Mouse (Mus musculus) kidney, postnatal 4 days (tissue): Measurements from ENCODE around the gene Cyp4f18.
"Not testable (repeated sequence)": the region's sequence is repeated elsewhere in the genome, so short reads cannot be mapped to it uniquely, and the experiment has no call there.

ENCODE experiments used
- DNase-seq, 2 experiments: peaks; one replicate each; pipeline ENCODE4 v3.0.0; 2021; ENCODE audit warnings: mixed read lengths in 2 of 2

Cyp4f18 gene

DNA sequence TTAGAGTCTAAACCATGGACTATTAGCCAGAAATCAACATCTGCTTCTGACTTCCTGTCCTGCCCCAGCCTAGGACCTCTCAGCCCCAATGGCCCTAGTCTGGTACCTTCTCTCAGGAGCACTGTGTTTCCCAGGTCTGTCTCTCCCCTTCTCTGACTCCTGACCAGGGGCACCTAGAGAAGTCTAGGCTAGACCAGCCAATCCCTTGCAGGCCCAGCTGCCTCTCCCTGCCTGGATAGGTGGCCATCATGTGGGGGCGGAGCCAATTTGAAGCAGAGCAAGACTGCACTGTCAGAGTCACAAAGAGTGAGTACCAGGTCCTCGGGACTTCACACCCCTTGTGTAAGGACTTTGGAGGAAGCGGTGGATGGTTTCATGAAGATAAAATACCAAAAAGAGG, at the start of gene Cyp4f18:
Gene Cyp4f18, minus strand, starts transcription at position 154 of the 400 bp plus-strand sequence.
- DNase-seq = peak in 1 of 2 experiments; percentile 26

DNA sequence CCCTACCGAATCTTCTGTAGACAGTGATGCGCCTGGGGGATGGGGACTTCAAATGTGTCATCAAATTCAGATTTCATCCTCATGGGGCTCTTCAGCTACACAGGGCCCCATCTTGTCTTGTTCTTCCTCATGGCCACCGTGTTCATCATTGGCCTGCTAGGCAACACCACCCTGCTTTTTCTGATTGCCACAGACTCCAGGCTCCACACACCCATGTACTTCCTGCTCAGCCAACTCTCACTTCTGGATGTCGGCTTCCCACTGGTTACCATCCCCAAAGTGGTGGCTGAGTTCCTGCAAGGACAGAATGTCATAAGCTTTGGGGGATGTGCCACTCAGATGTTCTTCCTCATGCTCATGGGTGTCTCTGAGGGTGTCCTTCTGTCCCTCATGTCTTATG, 48.2 kb upstream of the Cyp4f18 start:
- DNase-seq = not testable (repeated sequence)

DNA sequence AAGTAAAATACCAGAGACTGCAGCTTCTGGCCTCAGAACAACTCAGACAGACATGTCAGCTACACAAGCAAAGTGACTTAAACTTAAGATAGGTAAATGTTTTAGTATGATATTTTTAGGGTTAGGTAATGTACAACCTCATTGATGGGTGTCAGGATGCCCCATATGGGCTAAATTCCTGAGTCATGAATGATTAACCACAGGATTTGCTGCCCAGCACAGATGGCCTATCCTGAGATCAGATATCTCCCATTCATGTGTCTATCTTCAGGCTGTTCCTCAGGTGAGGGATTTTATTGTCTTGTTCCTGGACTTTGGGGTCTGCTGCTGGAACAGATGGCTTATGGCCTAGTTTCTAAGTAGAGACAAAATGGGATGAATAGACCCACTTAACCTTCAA, 45.2 kb upstream of the Cyp4f18 start:
- DNase-seq = not testable (repeated sequence)

DNA sequence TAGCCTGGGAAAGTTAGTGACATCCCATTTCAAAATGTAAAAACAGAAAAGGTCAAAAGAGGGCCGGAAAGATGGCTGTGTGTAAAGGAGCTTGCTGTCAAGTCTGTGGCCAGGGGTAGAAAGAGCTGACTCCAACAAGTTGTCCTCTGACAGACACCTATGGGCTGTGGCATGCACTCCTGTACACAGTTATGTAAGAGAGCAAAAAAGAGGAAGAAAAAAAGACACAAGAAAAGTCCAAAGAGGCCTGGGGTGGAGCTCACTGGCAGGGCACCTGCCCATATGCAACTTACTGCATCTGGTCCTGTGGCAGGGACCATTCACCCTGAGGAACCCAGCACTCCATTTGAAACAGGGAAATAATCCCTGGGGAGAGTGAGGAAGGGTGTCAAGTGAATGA, 33.1 kb upstream of the Cyp4f18 start:
- DNase-seq = no peak

DNA sequence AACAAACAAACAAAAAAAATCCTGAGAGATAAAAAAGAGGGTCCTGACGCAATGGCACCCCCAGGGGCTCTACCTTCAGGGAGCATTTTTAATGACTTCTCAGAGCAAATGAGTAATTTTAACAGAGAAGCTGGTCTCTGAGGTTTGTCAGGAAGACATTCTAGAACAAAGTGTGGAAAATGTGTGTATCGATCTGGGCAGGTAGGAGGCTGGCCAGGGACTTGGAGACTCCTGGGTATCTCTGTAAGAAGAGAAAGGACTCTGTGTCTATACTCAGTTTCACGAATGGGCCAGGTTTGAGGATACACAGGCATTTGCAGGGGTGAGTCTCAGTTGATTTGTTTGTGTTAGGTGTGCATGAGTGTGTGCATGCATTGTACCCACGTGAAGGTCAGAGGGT, 31.5 kb upstream of the Cyp4f18 start, which contains the start of gene Olfr372:
Gene Olfr372, plus strand, starts transcription at position 301 of the 400 bp plus-strand sequence.
- not testable (repeated sequence) for DNase-seq

DNA sequence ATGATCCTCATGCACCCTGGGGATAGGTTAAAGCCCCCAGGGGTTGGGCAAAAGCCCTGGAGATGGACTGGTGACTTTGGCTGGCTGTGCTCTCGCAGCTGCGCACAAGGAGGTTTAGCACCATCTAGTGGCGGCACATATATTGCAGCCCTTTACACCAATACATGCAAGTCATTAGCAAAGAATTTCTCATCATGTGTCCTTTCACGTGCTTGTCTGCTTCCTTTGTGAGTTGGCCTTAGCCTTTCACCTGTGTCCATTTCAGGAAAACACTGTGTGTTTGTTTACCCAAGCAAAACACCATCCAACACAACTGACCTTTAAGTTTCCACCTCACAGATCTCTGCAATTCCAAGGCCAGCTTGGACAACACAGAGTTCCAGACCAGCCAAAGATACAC, 23.5 kb upstream of the Cyp4f18 start:
- peak; percentile 65 to 68 for DNase-seq

DNA sequence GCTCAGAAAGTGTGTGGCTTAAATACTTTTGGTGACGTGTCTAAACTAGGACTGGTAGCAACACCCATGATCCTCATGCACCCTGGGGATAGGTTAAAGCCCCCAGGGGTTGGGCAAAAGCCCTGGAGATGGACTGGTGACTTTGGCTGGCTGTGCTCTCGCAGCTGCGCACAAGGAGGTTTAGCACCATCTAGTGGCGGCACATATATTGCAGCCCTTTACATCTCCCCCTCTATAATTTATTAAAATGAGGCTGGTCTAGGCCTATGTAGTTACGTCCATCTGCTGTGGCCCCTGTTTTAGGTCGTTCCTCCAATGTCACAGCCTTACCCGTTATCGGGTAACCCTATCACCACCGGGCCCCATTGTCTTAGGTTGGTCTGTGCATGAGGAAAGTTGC, 15.5 kb upstream of the Cyp4f18 start:
- not testable (repeated sequence) for DNase-seq

DNA sequence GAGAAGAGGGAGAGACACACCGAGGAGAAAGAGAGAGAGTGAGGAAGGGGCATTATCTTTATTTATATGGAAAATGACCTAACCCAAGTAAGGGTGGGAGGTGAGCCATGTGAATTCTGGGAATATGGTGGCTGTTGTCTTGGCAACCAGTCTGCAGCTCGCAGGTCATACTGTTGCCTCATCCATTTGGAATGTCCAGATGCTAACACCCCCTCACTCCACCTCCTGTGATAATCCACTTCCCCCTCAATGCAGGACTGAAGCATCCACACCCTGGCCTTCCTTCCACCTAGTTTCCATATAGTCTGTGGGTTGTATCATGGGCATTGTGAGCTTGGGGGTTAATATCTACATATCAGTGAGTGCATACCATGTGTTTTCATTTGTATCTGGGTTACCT, 10.4 kb upstream of the Cyp4f18 start:
- DNase-seq = no peak

DNA sequence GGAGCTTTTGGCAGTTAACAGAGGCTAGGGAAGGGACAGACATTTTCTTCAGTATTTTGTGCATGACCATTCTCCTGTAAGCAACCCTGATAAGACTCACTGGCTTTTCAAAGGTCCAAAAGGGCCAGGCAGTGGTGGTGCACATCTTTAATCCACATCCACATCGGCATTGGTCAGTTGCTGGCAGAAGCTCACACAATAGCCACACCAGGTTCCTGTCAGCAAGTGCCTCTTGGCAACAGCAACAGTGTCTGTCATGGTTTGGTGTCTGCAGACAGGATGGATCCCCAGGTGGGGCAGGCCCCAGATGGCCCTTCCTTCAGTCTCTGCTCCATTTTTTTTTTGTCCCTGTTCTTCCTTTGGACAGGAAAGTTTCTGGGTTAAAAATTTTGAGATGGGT, 9.6 kb upstream of the Cyp4f18 start:
- DNase-seq = not testable (repeated sequence)

DNA sequence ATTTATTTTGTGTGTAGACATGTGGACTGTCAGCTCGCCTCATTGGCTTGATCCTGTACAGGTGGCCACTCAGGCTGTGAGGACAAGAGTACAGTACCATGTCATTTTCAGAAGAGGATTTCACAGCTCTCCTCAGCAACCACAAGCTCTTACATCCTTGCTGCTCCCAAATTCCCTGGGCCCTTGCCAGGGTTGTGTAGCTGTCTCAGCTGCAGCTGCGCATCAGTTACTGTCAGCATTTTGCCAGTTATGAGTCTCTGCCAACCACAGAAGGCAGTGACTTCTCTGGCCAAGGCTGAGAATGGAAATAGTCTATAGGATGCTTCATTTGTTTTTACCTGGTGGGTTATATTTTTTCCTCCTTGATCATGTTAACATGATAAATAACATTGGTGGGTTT, 8.7 kb upstream of the Cyp4f18 start:
- DNase-seq = peak; percentile 23 to 27

DNA sequence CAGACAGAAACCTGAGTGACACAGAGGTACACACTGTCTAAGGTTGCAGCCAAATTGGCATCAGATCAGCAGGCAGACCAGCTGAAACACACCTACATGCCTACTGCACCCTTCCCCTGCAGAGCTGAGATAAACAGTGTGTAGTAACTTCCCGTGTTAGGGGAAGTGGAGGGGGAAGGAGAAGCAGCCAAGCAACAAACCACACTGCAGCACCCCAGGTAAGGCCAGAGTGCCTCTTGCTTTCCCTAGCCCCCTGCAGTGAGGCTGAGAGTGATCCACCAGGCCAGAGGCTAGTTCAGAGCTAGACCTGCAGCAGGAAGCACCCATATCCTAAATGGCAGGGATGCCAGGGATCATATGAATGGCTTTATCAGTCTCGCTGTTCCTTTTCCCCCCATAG, 7.9 kb upstream of the Cyp4f18 start:
- DNase-seq = not testable (repeated sequence)

DNA sequence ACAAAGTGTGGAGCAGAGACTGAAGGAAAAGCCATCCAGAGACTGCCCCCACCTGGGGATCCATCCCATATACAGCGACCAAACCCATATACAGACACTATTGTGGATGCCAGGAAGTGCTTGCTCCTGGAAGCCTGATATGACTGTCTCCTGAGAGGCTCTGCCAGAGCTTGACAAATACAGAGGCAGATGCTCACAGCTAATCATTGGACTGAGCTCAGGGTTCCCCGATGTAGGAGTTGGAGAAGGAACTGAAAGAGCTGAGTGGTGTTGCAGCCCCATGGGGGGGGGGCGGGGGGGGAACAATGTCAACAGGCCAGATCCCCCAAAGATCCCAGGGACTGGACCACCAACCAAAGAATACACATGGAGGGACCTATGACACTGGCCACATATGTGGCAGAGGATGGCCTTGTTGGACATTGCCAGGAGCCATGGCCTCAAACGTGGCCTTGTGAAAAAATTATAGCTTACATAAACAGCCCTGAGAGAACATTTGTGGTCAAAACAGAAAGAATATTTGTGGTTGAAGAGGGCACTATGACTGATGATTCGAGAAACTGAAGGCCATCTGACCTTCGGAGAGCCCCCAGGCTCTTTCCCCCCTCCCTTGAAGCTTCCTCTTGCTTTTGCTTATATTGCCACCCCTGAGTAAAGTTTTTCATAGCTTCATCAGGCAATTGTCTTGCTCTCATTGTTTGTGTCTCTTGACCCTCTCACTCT, 4.2 kb upstream of the Cyp4f18 start:
- DNase-seq = not testable (repeated sequence)

DNA sequence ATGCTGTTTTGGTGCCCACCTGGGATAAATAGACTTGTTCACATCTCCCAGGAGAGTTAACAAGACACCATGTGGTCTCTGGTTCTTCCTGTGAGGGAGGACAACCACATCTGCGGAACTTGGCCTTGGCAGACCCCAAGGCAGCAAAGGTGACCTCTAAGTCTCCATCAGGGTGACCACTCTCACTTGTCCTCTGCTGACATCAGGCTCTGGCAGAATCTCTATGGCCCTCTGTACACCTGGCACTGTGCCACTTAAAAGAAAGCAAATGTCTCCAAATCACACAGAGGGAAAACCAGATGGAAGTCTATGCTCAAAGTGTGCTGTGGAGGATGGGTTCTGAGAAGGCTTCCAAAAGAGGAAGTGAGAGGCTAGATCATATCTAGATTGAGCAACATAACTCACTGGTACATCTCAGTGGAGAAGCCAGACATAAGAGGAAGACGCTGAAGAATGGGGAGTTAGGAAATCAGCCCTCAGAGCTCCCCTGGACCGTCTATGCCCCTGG, 1.2 kb downstream of the Cyp4f18 start:
- DNase-seq = peak in 1 of 2 experiments; percentile 22

DNA sequence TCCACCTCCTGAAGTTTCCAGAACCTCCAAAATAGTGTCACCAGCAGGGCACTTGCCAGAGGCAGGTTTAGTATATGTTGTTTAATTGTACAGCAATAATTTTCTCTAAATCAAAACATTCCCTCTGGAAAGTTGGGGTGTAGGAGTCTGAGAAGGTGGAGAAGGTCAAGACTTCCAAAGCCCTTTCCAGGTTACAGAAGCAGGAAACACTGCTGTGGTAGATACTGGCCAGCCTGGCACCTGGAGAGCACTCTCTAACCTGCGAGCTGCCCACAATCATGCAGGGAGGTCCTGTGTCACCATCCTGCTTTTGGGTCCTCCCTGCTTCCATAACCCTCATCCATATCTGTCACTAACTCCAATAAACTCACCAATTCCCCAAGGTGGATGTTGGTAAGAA, 2.7 kb downstream of the Cyp4f18 start:
- no peak for DNase-seq

DNA sequence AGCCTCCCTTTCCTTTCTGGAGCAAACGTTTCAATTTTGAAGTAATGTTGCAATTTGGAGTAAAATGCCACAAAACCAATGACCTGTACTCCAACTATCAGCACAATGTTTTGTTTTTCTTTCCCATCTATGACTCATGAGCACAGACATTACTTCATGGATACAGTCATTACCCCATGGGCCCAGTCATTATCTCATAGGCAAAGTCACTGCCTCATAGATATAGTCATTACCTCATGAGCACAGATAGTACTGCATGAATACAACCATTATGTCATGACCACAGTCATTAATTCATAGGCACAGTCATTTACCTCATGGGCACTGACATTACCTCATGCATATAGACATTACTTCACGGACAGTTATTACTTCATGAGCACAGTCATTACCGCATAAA, 3.5 kb downstream of the Cyp4f18 start:
- no peak for DNase-seq

DNA sequence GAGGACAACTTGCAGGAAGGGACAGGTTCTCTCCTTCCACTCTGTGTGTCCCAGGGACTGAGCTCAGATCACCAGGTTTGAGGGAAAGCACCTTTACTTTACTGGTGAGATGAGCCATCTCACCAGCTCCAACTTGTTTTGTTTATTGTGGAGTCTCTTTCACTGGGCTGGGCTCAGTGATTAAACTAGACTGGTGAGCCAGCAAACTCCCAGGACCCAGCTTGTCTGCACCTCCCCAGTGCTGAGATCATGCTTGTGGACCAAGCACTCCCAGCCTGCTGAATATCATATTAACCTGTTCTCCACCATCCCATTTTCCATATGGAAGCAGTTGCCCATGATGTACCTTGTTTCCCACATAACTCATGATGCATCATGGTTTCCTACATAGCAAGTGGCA, 6.5 kb downstream of the Cyp4f18 start:
- no peak for DNase-seq

DNA sequence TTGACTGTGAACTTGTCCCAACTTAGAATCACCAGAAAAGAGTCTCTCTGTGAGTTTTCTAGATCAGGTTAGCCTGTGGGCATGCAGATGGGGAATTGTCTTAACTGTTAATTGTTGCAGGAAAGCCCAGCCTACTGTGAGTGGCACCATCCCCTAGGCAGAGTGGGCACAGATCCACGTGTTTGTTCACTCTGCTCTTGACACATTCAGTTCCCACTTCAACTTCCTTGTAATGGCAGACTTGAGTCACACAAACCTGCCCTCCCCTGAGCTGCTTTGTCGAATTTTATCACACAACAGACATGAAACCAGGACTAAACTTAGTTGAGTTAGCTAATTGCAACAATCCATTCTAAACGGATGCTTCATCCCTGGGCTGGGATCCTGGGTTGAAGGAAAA, 9.2 kb downstream of the Cyp4f18 start:
- no peak for DNase-seq

DNA sequence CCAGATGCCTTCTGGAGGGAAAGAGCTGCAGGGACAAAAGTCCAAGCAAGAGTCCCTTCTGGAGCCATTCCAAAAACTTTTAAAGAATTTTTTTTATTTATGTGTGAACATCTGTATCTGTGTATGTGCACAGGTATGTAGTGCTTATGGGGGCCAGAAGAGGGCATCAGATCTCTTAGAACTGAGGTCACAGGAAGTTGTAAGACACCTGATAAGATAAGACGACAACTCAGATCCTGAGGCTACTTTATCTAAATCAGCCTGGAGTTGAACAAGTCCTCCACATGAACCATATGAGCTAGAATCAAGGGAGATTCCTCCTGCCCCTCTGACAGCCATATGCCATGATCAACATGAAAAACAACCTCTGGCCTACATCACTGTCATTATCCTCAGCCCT, 10.0 kb downstream of the Cyp4f18 start:
- DNase-seq = no peak

DNA sequence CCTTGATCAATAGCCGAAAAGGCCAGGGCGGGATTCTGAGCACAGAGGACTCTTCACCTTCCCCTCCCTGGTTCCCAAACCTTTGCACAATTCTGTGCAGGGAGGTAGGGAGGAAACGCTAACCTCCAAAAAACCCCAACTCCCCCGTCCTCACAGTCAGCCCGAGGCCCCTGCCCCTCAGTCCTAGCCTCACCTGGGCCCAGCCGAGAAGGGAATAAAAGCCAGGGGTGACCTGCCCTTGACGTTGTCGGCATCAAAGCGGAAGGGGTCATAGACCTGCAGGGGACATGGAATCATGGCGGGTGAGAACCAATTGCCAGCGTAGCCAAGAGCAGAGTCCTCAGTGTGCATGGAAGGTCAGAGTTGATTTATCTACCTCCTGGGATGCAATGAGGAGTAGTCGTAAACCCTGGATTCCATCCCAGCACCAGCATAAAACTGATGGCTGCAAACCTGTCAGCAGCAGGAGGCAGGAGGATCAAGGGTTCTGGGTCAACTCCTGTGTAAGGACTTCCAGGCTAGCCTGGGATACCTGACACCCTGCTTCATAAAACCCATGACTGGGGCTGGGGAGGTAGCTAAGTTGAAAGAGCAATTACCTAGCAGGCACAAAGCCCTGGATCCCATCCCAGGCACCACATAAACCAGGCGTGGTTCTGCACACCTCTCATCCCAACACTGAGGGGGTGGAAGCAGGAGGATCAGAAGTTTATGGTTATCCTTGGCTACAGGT, 20.4 kb downstream of the Cyp4f18 start:
- DNase-seq = peak in 1 of 2 experiments; percentile 12

DNA sequence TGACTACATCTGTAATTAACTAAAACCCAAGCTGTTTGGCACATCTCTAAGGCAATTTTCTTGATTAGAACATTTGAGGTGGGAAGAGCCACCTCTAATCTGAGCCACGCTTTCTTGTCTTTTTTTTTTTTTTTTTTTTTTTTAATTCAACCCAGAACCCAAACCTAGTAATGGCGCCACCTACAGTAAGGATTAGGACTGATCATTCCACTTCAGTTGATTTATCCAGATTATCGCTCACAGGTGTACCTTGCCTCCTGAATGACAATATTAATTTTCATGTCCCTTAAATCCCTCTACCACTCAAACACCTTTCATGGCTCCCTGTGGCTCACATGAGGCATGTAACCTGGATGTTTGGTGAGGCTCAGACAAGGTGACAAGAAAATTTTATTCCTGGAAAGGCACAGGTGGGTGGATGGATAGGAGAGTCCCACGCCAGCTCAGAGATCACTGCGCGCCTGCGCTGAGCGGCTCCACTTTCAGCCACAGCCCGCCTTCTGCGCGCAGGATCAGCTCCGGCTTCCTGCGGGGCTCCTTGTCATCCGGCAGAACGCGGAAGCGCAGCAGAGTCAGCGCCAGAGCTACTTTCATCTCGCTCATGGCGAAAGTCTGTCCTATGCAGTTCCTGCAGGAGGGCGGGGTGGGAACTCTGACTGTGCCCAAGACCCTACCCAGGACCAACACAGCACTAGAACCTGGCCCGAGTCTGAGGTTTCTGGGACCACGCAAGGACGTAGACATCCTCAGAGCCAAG, 21.1 kb downstream of the Cyp4f18 start:
- DNase-seq = peak; percentile 73 to 81

DNA sequence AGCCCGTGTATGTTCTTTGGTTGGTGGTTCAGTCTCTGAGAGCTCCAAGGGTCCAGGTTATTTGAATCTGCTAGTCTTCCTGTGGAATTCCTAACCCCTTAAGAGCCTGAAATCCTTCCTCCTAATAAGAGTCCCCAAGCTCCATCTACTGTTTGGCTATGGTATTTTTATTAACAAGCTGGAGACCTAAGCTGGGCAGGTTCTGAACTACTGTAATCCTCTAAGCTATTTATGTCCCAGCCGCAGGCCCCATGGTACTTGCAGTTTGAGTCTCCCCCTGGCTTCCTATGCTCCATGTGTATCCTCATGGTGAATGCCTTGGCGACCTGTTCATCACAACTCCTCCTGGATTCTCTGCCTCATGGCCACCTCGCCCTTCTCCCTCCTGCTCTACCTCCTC, 24.8 kb downstream of the Cyp4f18 start:
- DNase-seq = peak in 1 of 2 experiments; percentile 3

DNA sequence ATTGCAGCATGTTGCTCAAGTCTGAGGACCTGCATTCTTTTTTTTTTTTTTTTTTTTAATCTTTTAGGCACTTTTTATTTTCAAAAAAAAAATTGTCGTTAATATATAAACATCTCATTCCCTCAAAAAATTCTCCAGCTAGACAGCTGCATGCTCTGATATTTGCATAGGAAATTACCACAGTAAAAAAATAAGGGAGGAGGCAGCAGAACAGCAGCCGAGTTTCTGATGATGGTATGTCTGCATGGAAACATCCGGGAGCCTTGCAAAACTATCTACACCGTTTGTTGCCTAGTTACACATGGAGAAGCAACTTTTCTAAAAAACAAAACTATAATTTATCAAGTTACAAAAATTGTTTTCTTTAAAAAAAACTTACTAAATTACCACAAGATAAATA, 28.0 kb downstream of the Cyp4f18 start:
- no peak for DNase-seq

DNA sequence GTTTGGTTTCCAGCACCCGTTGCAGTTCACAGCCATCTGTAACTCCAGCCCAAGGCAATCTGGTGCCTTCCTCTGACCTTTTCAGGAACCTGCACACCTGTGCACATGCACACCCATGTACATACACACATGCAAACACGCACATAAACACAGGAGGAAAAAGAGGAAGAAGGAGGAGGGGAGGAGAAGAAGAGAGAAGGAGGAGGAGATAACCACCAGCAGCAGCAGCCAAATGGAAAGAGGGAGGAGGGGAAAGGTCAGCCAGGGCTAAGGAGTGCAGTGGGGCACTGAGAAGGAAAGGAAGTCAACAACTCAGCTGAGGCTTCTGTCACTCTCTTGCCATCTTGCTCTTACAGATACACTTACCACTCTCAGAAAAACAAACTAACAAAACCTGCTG, 28.4 kb downstream of the Cyp4f18 start:
- DNase-seq = peak; percentile 18 to 40
